Mouse (Mus musculus) myocyte (in vitro differentiated cells): ENCODE data around the gene Cyp2c29. TPM values are rescaled to one million over a fixed set of nuclear protein-coding genes. Genes with fewer than 3 reads are reported as not detected.
"Not testable (repeated sequence)": the region's sequence is repeated elsewhere in the genome, so short reads cannot be mapped to it uniquely, and the experiment has no call there.

Experiments used
- H3K27me3 ChIP-seq: one replicate; pipeline ENCODE4 v1.6.1; 2011; ENCODE audit not compliant: control insufficient read depth, insufficient read depth, insufficient read length
- H3K36me3 ChIP-seq: one replicate; pipeline ENCODE4 v1.6.1; 2011; ENCODE audit not compliant: control insufficient read depth, insufficient read depth
- H3K4me2 ChIP-seq: one replicate; pipeline ENCODE4 v1.6.1; 2011; ENCODE audit warnings: low read depth, control low read depth
- H3K4me3 ChIP-seq: one replicate; pipeline ENCODE4 v1.5.1; 2011; ENCODE audit warnings: mild to moderate bottlenecking, control low read depth, moderate library complexity
- H3K79me2 ChIP-seq: one replicate; pipeline ENCODE4 v1.6.1; 2011; ENCODE audit not compliant: control insufficient read depth, insufficient read depth
- H3ac ChIP-seq: one replicate; pipeline ENCODE4 v1.6.1; 2011; ENCODE audit not compliant: control insufficient read depth, insufficient read length
- CEBPB ChIP-seq: IDR thresholded peaks from 2 replicates; pipeline ENCODE4 v1.6.1; 2011; ENCODE audit warnings: mild to moderate bottlenecking, moderate library complexity; ENCODE audit not compliant: poor library complexity, insufficient read depth, severe bottlenecking
- E2F4 ChIP-seq: IDR thresholded peaks from one replicate; pipeline ENCODE4 v1.6.1; 2011; ENCODE audit warnings: mild to moderate bottlenecking, control low read depth, moderate library complexity; ENCODE audit not compliant: insufficient read depth
- MAX ChIP-seq: IDR thresholded peaks from one replicate; pipeline ENCODE4 v1.6.1; 2011; ENCODE audit warnings: low read depth, mild to moderate bottlenecking, control low read depth
- MYOD1 ChIP-seq, 3 experiments: IDR thresholded peaks; one replicate each; pipeline ENCODE4 v1.6.1; 2011; ENCODE audit warnings: control low read depth in 2 of 3, low read depth in 2 of 3, mild to moderate bottlenecking in 2 of 3, moderate library complexity in 1 of 3; ENCODE audit not compliant: insufficient read length in 2 of 3, control insufficient read depth in 1 of 3
- MYOG ChIP-seq, 3 experiments: IDR thresholded peaks; one replicate each; pipeline ENCODE4 v1.6.1; 2011; ENCODE audit warnings: control low read depth in 2 of 3, low read depth in 2 of 3, mild to moderate bottlenecking in 2 of 3; ENCODE audit not compliant: insufficient read length in 2 of 3, control insufficient read depth in 1 of 3, insufficient read depth in 1 of 3
- POLR2A ChIP-seq: IDR thresholded peaks from one replicate; pipeline ENCODE4 v1.6.1; 2011; ENCODE audit warnings: low read depth, mild to moderate bottlenecking, control low read depth, moderate library complexity; ENCODE audit not compliant: insufficient read length
- POLR2AphosphoS2 ChIP-seq: IDR thresholded peaks from one replicate; pipeline ENCODE4 v1.6.1; 2011; ENCODE audit warnings: low read depth, control low read depth; ENCODE audit not compliant: insufficient read length
- REST ChIP-seq: IDR thresholded peaks from one replicate; pipeline ENCODE4 v1.6.1; 2011; ENCODE audit warnings: mild to moderate bottlenecking, control low read depth, moderate library complexity; ENCODE audit not compliant: insufficient read depth, insufficient read length
- SRF ChIP-seq: IDR thresholded peaks from one replicate; pipeline ENCODE4 v1.6.1; 2011; ENCODE audit warnings: low read depth; ENCODE audit not compliant: control insufficient read depth, insufficient read length
- TCF12 ChIP-seq: IDR thresholded peaks from one replicate; pipeline ENCODE4 v1.6.1; 2011; ENCODE audit warnings: mild to moderate bottlenecking, control low read depth; ENCODE audit not compliant: poor library complexity, insufficient read depth, severe bottlenecking
- TCF3 ChIP-seq: IDR thresholded peaks from one replicate; pipeline ENCODE4 v1.6.1; 2011; ENCODE audit warnings: low read depth, control low read depth; ENCODE audit not compliant: insufficient read length
- USF1 ChIP-seq: IDR thresholded peaks from one replicate; pipeline ENCODE4 v1.6.1; 2011; ENCODE audit warnings: low read depth, mild to moderate bottlenecking, control low read depth, moderate library complexity
- polyA plus RNA-seq: library from polyadenylated mRNA; unstranded; fragments of >200 nt; fragmentation: generic; extraction: Trizol; gene quantifications from one replicate; pipeline ENCODE4 v1.2.1, GENCODE M21; 2012; ENCODE audit warnings: missing spikeins

Gene Cyp2c29
- not detected for polyA plus RNA-seq

DNA sequence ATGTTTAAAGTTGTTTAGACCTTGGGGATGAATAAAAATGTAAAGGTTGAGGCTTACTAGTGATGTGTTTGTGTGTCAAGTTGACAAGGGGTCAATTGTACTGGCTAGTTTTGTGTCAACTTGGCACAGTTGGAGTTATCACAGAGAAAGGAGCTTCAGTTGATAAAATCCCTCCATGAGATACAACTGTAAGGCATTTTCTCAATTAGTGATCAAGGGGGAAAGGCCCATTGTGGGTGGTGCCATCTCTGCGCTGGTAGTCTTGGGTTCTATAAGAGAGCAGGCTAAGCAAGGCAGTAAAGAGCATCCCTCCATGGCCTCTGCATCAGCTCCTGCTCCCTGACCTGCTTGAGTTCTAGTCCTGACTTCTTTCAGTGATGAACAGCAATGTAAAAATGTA lies at the start of gene Cyp2c29:
Gene Cyp2c29, plus strand, starts transcription at position 301 of the 400 bp plus-strand sequence.
- not testable (repeated sequence) for H3ac ChIP-seq, H3K79me2 ChIP-seq, H3K4me3 ChIP-seq, H3K36me3 ChIP-seq, H3K4me2 ChIP-seq, H3K27me3 ChIP-seq

DNA sequence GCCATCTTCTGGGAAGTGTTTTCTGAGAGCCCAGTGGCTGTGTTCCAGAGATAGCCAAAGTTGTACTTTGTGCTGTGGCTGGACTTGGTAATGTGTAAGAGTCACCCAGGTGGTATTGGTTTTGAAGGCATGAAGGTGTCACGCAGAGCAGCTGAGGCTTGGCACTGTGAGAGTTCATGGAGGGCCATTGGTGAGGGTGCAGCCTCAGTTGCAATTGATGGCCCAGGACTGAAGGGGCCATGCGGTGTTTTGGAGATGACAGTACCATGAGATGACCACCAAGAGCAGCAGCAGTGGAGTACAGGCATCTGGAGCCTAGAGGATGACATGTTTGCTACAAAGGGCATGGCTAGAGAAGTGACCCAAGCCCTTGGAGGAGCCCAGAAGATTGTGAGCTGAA lies 2.2 kb upstream of the Cyp2c29 start:
- not testable (repeated sequence) for H3K27me3 ChIP-seq, H3K36me3 ChIP-seq, H3ac ChIP-seq, H3K4me3 ChIP-seq, H3K4me2 ChIP-seq, H3K79me2 ChIP-seq

DNA sequence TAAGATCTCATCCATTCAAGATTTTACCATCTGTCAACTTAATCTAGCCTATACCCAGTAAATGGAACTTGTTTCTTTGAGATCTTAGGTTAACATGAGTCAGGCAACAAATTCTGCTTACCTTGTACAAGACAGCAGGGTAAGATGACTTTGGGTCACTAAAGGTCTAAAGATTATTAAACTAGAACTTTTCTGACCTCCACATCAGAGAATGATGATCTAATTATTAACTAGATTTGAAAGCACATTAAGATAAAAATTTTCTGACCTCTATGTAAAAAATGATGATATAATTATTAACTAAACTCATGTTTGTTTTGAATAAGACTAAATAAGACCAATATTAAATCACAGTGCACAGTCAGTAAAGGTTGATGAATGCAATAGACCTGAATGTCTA lies 13.6 kb downstream of the Cyp2c29 start:
- no peaks in the 10 kb centered on the region for H3K79me2 ChIP-seq
- H3K4me2 ChIP-seq: no peak overlapping the region
- no peak overlapping the region for H3K4me3 ChIP-seq
- no peak overlapping the region for H3ac ChIP-seq
- TF ChIP-seq REST (no peak), SRF (no peak), MYOD1 (IDR thresholded peaks at IDR 0.05; ENCODE audit: control insufficient read depth in 1 of 3, insufficient read length in 2 of 3, low read depth in 2 of 3) (no peak), POLR2A (no peak), TCF3 (no peak), USF1 (no peak), CEBPB (no peak), MYOG (IDR thresholded peaks at IDR 0.05; ENCODE audit: control insufficient read depth in 1 of 3, insufficient read depth in 1 of 3, insufficient read length in 2 of 3, low read depth in 2 of 3) (no peak)
- H3K27me3 ChIP-seq: no peaks in the 10 kb centered on the region
- no peaks in the 10 kb centered on the region for H3K36me3 ChIP-seq

GRCm38 (mm10) chr19:39285637-39286036 lies 16.4 kb downstream of the Cyp2c29 start:
- Histone ChIP-seq H3K36me3 (no peaks in the 10 kb centered on the region), H3K4me2 (no peak overlapping the region), H3K79me2 (no peaks in the 10 kb centered on the region), H3K27me3 (no peaks in the 10 kb centered on the region), H3K4me3 (no peak overlapping the region), H3ac (no peak overlapping the region)
- no peak for TF ChIP-seq TCF12
- TF ChIP-seq POLR2AphosphoS2: no peak
- no peak for TF ChIP-seq SRF
- TF ChIP-seq REST: no peak
- TF ChIP-seq TCF3: no peak
- TF ChIP-seq MAX: no peak
- no peak for TF ChIP-seq MYOG (IDR thresholded peaks at IDR 0.05; ENCODE audit: control insufficient read depth in 1 of 3, insufficient read depth in 1 of 3, insufficient read length in 2 of 3, low read depth in 2 of 3)
- no peak for TF ChIP-seq USF1
- no peak for TF ChIP-seq MYOD1 (IDR thresholded peaks at IDR 0.05; ENCODE audit: control insufficient read depth in 1 of 3, insufficient read length in 2 of 3, low read depth in 2 of 3)
- TF ChIP-seq CEBPB: no peak
- TF ChIP-seq E2F4: no peak

DNA sequence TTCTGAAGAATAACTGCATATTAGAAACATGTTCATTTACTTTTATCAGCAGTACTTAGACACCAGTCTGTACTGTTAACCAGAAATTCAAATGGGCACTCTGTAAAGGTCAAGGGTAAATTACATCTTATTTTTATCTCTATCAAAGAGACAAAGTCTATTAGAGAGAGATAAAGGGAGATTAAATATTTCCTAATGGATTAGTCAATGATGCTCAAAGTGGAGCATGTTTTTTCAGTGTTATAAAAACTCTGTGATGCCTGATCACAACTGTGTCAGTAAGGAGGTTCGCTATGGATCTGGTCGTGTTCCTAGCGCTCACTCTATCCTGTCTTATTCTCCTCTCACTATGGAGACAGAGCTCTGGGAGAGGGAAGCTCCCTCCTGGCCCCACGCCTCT lies 17.6 kb downstream of the Cyp2c29 start:
- Histone ChIP-seq H3K4me2 (no peak overlapping the region), H3ac (no peak overlapping the region), H3K36me3 (no peaks in the 10 kb centered on the region), H3K27me3 (no peaks in the 10 kb centered on the region), H3K79me2 (no peaks in the 10 kb centered on the region), H3K4me3 (no peak overlapping the region)
- TF ChIP-seq USF1 (no peak), CEBPB (no peak), MAX (no peak), POLR2A (no peak), POLR2AphosphoS2 (no peak), MYOD1 (IDR thresholded peaks at IDR 0.05; ENCODE audit: control insufficient read depth in 1 of 3, insufficient read length in 2 of 3, low read depth in 2 of 3) (no peak), REST (no peak), SRF (no peak)

GRCm38 (mm10) chr19:39288978-39289377 lies 19.8 kb downstream of the Cyp2c29 start:
- Histone ChIP-seq H3K27me3 (no peaks in the 10 kb centered on the region), H3K36me3 (no peaks in the 10 kb centered on the region), H3K4me3 (no peak overlapping the region), H3K79me2 (no peaks in the 10 kb centered on the region), H3ac (no peak overlapping the region), H3K4me2 (no peak overlapping the region)
- TF ChIP-seq POLR2A (no peak), MYOG (IDR thresholded peaks at IDR 0.05; ENCODE audit: control insufficient read depth in 1 of 3, insufficient read depth in 1 of 3, insufficient read length in 2 of 3, low read depth in 2 of 3) (no peak), TCF12 (no peak), MYOD1 (IDR thresholded peaks at IDR 0.05; ENCODE audit: control insufficient read depth in 1 of 3, insufficient read length in 2 of 3, low read depth in 2 of 3) (no peak), CEBPB (no peak), TCF3 (no peak), REST (no peak), SRF (no peak), USF1 (no peak), MAX (no peak), POLR2AphosphoS2 (no peak), E2F4 (no peak)
